ENCODE assay signal across 8 mouse cellular contexts in the genomic region with DNA sequence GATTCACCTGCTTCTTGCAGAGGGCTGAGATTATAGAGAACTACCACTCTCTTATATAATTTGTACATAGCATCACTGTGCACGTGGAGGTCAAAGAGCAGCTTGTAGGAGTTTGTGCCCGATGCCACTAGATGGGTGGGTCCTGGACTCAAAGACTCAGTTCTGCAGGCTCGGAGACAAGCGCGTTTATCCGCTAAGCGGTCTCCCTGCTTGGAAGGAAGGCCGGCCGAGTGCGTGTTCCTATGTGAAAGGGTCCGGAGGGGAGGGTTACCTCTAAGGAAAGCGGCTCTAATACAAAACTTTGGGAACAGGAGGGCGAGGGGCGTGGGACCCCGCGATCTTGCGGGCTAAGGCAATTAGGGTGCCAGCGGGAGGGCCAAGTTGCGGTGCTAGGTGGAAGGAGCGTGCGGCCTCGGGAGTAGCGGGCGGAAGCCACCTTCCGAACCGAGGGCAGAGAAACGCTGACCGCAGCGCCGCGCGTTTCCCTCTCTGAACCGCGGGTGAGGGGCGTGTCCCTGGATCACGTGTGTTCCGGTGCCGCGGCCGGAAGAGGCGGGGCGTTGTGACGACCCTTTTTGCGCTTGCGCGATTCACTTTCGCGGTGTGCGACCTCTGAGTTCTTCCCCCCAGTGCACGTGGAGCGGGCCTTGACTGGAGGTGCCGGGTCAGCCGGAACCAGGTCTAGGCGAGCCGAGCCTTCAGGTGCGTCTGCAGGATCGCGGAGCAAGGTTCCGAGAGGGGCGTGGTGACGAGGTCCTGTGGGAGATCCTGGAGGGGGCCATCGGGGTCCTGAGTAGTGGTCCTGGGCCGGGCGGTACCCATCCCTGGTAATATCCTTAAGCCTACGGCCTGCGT. TPM values are rescaled to one million over a fixed set of nuclear protein-coding genes. Genes with fewer than 3 reads are reported as not detected.
A peak's percentile ranks its signal among the peaks of the same experiment; 100 is the strongest.
DNase-seq lines count a peak whose midpoint lies in the region; ATAC-seq lines count a peak whose summit lies in the region.

Gene Nop2, plus strand, starts transcription at position 608 of the 855 bp plus-strand sequence.

- H3K9ac ChIP-seq in forebrain, embryonic 14.5 days (ENCODE audit: low read length) = peak within 1 kb of the TSS; percentile 81
- H3K9ac ChIP-seq in lung, embryonic 15.5 days = peak within 1 kb of the TSS; percentile 82

- no peaks in the 10 kb centered on the region for H3K27me3 ChIP-seq in forebrain, embryonic 14.5 days (replicated peaks; ENCODE audit: control insufficient read depth, insufficient read depth, low read length)
- no peaks in the 10 kb centered on the region for H3K27me3 ChIP-seq in lung, embryonic 15.5 days

- peaks cover 7% of the 10 kb centered on the region for H3K4me1 ChIP-seq in forebrain, embryonic 14.5 days (ENCODE audit: control insufficient read depth, insufficient read depth, low read length)
- peaks cover 7% of the 10 kb centered on the region; the same call in 1 of the 2 replicates for H3K4me1 ChIP-seq in lung, embryonic 15.5 days

- intact Hi-C loops in heart, postnatal 14 days (cut with DNase I) = no loop called here

- H3K27ac ChIP-seq in forebrain, embryonic 14.5 days (ENCODE audit: low read depth, low read length) = peak within 1 kb of the TSS; percentile 74
- H3K27ac ChIP-seq in lung, embryonic 15.5 days = peak within 1 kb of the TSS; percentile 86

- peak; percentile 99 for DNase-seq in ES-CJ7 (ENCODE audit: low read depth, low spot score)
- peak; percentile 97 for DNase-seq in forebrain, embryonic 14.5 days (ENCODE audit: low spot score)
- DNase-seq in heart, postnatal 14 days = peak; percentile 87 to 90
- DNase-seq in layer of hippocampus, adult 18-20 months (ENCODE audit: low spot score in 2 of 2) = peak; percentile 78 to 83
- peak; percentile 80 for DNase-seq in ovary, adult 18-20 months (ENCODE audit: low spot score)
- DNase-seq in thymus, postnatal 0 days (ENCODE audit: low spot score) = peak; percentile 96

- no peaks in the 10 kb centered on the region for H3K9me3 ChIP-seq in forebrain, embryonic 14.5 days (replicated peaks; ENCODE audit: control insufficient read depth, low read length)
- no peaks in the 10 kb centered on the region for H3K9me3 ChIP-seq in lung, embryonic 15.5 days

- H3K36me3 ChIP-seq in forebrain, embryonic 14.5 days (ENCODE audit: control insufficient read depth, insufficient read depth, low read length) = peaks cover 76% of the 10 kb centered on the region
- H3K36me3 ChIP-seq in lung, embryonic 15.5 days = peaks cover 73% of the 10 kb centered on the region

- ATAC-seq in cerebellum, adult (ENCODE audit: insufficient number of reproducible peaks, low FRiP score, low TSS enrichment) = peak; percentile 84
- ATAC-seq in forebrain, embryonic 14.5 days = peak; percentile 96
- peak; percentile 95 for ATAC-seq in lung, embryonic 15.5 days (ENCODE audit: borderline replicate concordance, extremely low read depth, low FRiP score, low TSS enrichment)

- WGBS in forebrain, embryonic 14.5 days = under 1% methylated on average over 66 of the region's 66 CpGs
- WGBS in lung, embryonic 15.5 days = 1% methylated on average over 64 of the region's 66 CpGs

- peak within 1 kb of the TSS; percentile 86 for H3K4me3 ChIP-seq in forebrain, embryonic 14.5 days (ENCODE audit: low read depth, low read length)
- peak within 1 kb of the TSS; percentile 82 for H3K4me3 ChIP-seq in lung, embryonic 15.5 days

- peak within 1 kb of the TSS; percentile 94 for H3K4me2 ChIP-seq in forebrain, embryonic 14.5 days (ENCODE audit: low read length)
- H3K4me2 ChIP-seq in lung, embryonic 15.5 days = peak within 1 kb of the TSS; percentile 83

RNA-seq across cellular contexts. Expression of gene Nop2, which starts in this region (rescaled TPM):
- polyA plus RNA-seq in forebrain, embryonic 14.5 days (2014; fragmentation: Nextera tagmentation; extraction: Ambion mirVana) = 46.8 and 52.7 TPM in 2 replicates
- 10 to 100 TPM; 16.2 to 19.9 TPM for total RNA-seq in heart, postnatal 14 days (2021)
- 10 to 100 TPM; 31.3 to 32.4 TPM for total RNA-seq in layer of hippocampus, adult 18-20 months (2021)
- polyA plus RNA-seq in lung, embryonic 15.5 days (2015; fragmentation: Nextera tagmentation; extraction: Ambion mirVana) = 56.5 and 58.8 TPM in 2 replicates
- 53.9 and 60.7 TPM in 2 replicates for polyA plus RNA-seq in thymus, postnatal 0 days (2015; fragmentation: Nextera tagmentation; extraction: Ambion mirVana)

Comparison
In these comparisons a context has a peak if more than half of its experiments do, and no peak if none do; other contexts are left out.
1. Peak in every context shown above with its lines: DNase-seq, ATAC-seq, H3K4me3 ChIP-seq and H3K27ac ChIP-seq.